Mouse (Mus musculus) cerebellum, adult 2 months (tissue): Measurements from ENCODE around the gene Egln1.

ENCODE experiments used
- CTCF ChIP-seq: fragments of 200-500 bp; IDR thresholded peaks from 2 replicates; pipeline ENCODE4 v1.5.1; 2011; ENCODE audit warnings: low read depth, mild to moderate bottlenecking, control low read depth, low read length, moderate library complexity, borderline replicate concordance; ENCODE audit not compliant: insufficient read depth
- POLR2A ChIP-seq: fragments of 200-500 bp; IDR thresholded peaks from 2 replicates; pipeline ENCODE4 v1.6.1; 2011; ENCODE audit warnings: low read length, control low read depth, borderline replicate concordance; ENCODE audit not compliant: insufficient read depth

DNA sequence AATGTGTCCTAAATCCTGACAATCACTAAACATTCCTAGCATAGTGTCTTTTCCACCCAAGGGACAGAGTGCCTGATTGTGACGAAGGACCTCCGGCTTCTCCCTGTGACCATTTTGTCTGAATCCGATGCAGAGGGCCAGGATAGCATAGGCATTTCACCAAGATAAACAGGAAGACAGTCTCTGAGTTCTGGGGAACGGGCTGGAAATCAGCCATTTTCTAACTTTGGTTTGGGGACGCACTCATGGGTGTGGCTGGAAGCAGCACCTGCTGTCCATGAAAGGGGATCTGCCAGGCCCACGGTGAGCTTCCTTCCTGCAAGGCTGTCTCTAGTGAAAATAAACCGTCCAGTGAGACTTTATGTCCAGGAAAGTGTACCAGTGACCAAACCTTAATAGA, 4.1 kb upstream of the Egln1 start:
- TF ChIP-seq POLR2A: no peak
- no peak for TF ChIP-seq CTCF
